Mouse (Mus musculus): ENCODE measurements at regions not wholly inside any gene's neighbourhood (a gene's known extent, or its start where the extent isn't known, plus 50 kb on each side); places are given as distances from the start of the nearest gene placed in this dataset.

- no peak for ATAC-seq (replicated peaks; ENCODE audit: poor library complexity)
Observed at GRCm38 (mm10) chr3:33306169-33306568, 163.1 kb upstream of the Pex5l start.

DNA sequence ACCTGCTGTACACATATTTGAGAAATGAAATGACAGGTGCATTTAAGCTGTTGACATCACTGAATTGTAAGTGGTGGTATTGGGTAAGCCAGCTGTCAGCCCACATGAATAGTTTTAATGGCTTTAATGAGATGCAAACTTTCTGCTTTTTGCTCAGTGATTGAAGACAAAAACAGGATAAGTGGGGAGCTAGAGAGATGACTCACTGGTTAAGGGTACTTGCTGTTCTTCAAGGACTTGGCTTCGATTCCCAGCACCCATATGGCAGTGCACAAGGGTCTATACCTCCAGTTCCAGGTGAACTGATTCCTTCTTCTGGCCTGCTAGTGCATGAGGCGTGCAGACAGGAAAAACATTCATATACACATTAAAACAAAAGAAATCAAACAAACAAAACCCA lies 162.7 kb upstream of the Pex5l start:
- ATAC-seq (replicated peaks; ENCODE audit: poor library complexity): no peak

DNA sequence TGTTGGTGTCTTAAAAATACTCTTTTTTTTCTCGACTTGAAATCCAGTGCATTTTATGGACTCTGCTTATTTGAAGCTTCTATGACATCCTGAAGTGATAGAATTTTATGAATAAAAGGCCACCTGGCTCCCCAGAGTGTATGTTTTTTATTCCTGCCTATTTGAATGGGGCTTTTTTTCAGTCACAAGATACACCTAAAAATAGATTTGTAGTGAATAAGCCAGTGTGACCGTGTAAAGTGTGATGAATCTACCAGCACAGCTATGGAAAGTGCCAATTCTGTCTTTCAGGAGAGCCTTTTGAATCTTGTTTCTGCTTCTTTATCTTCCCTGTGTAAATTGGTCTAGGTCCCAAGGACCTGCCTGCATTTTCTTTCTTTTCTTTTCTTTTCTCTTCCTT lies 119.8 kb upstream of the Pex5l start:
- no peak for ATAC-seq (replicated peaks; ENCODE audit: poor library complexity)

- ATAC-seq (replicated peaks; ENCODE audit: poor library complexity): no peak
Observed at GRCm38 (mm10) chr3:33219271-33220065, 76.4 kb upstream of the Pex5l start.

- no peak for ATAC-seq (replicated peaks; ENCODE audit: poor library complexity)
Observed at GRCm38 (mm10) chr3:33218291-33218690, 75.2 kb upstream of the Pex5l start.

GRCm38 (mm10) chr3:33217360-33218034 lies 74.5 kb upstream of the Pex5l start:
- no peak for ATAC-seq (replicated peaks; ENCODE audit: poor library complexity)

DNA sequence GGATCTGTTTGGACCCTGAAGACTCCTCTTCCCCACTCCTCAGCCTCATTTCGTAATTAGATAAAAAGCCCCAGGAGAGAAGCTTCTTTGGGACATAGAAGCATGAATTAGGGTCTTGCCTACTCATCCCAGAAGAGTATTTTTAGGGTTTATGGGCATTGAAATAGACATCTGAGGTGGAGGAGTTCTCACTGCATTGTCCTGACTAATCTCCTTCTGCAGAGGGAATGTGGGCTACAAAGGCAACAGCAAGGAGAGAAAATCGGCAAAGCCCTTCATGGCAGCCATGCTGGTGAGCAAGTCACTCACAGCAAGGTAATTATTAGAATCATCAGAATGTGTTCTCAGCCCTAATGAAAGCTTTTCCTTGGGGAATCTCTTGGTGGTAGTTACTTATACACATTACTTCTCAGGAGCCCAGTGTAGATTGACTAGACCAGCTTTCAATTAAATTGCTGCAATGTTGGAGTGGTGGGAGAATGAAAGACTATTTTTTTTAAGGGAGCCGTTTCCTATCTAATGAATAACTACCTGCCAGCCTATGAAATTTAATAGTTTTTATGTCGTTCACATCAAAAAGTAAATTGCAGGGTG lies 68.3 kb upstream of the Pex5l start:
- no peak for ATAC-seq (replicated peaks; ENCODE audit: poor library complexity)

Measured in megakaryocyte progenitor cell, adult 5-6 weeks (primary cell).